In genomic region chr11:22353962-22354621, GRCm38 (mm10) we compare ENCODE assay signal across 27 mouse cellular contexts. TPM values are rescaled to one million over a fixed set of nuclear protein-coding genes. Genes with fewer than 3 reads are reported as not detected.
DNase-seq lines count a peak whose midpoint lies in the region; ATAC-seq and TF ChIP-seq lines count a peak whose summit lies in the region.
"Had no signal": no experiment of that assay in that cellular context is flagged by ENCODE, and none has a peak within 500 bp of the region (broad histone marks: within the 10 kb centered on the region; RNA-seq: fewer than 3 reads in every experiment).

No protein-coding gene starts in this region.

- peak; percentile 83 for ATAC-seq in forebrain, postnatal 0 days
- ATAC-seq in forebrain, embryonic 14.5 days, result no peak
- ATAC-seq: activated CD4-positive, CD25-positive, alpha-beta regulatory T cell, adult 4 months; CD4-positive, CD25-positive, alpha-beta regulatory T cell, adult 4 months; forebrain, embryonic 15.5 days; Patski had no signal

- no peaks in the 10 kb centered on the region for H3K27me3 ChIP-seq in forebrain, postnatal 0 days (ENCODE audit: insufficient read depth, low read length)
- no peaks in the 10 kb centered on the region for H3K27me3 ChIP-seq in forebrain, embryonic 14.5 days (replicated peaks; ENCODE audit: control insufficient read depth, insufficient read depth, low read length)
- H3K27me3 ChIP-seq: CH12.LX; embryonic facial prominence, embryonic 13.5 days; embryonic facial prominence, embryonic 15.5 days; forebrain, embryonic 12.5 days; forebrain, embryonic 15.5 days; Patski had no signal

- no peak overlapping the region for H3K4me2 ChIP-seq in forebrain, postnatal 0 days (ENCODE audit: low read depth)
- no peak overlapping the region for H3K4me2 ChIP-seq in forebrain, embryonic 14.5 days (ENCODE audit: low read length)
- H3K4me2 ChIP-seq: embryonic facial prominence, embryonic 13.5 days; embryonic facial prominence, embryonic 15.5 days; forebrain, embryonic 12.5 days; forebrain, embryonic 15.5 days had no signal

- no peak overlapping the region for H3K4me3 ChIP-seq in forebrain, postnatal 0 days (ENCODE audit: low read depth, low read length)
- H3K4me3 ChIP-seq in forebrain, embryonic 14.5 days (ENCODE audit: low read depth, low read length), result no peak overlapping the region
- H3K4me3 ChIP-seq in left cerebral cortex, adult 2 months, result no peak overlapping the region
- H3K4me3 ChIP-seq: embryonic facial prominence, embryonic 13.5 days; embryonic facial prominence, embryonic 15.5 days; erythroblast, embryonic 14.5 days; forebrain, embryonic 10.5 days; forebrain, embryonic 12.5 days; forebrain, embryonic 15.5 days had no signal

- H3K27ac ChIP-seq in forebrain, postnatal 0 days (ENCODE audit: low read depth, low read length), result no peak overlapping the region
- no peak overlapping the region for H3K27ac ChIP-seq in forebrain, embryonic 14.5 days (ENCODE audit: low read depth, low read length)
- peak overlapping the region; percentile 61 for H3K27ac ChIP-seq in left cerebral cortex, adult 2 months
- H3K27ac ChIP-seq: embryonic facial prominence, embryonic 13.5 days; embryonic facial prominence, embryonic 15.5 days; forebrain, embryonic 10.5 days; forebrain, embryonic 12.5 days; forebrain, embryonic 15.5 days had no signal

- no peaks in the 10 kb centered on the region for H3K36me3 ChIP-seq in forebrain, postnatal 0 days (ENCODE audit: insufficient read depth)
- no peaks in the 10 kb centered on the region for H3K36me3 ChIP-seq in forebrain, embryonic 14.5 days (ENCODE audit: control insufficient read depth, insufficient read depth, low read length)
- H3K36me3 ChIP-seq: embryonic facial prominence, embryonic 13.5 days; embryonic facial prominence, embryonic 15.5 days; forebrain, embryonic 10.5 days; forebrain, embryonic 12.5 days; forebrain, embryonic 15.5 days; G1E had no signal

- TF ChIP-seq CTCF in forebrain, postnatal 0 days (IDR thresholded peaks at IDR 0.05; ENCODE audit: low read depth), result no peak
- TF ChIP-seq CTCF in left cerebral cortex, adult 2 months (IDR thresholded peaks at IDR 0.05), result no peak

- H3K9ac ChIP-seq in forebrain, postnatal 0 days, result no peak overlapping the region
- H3K9ac ChIP-seq in forebrain, embryonic 14.5 days (ENCODE audit: low read length), result no peak overlapping the region
- H3K9ac ChIP-seq: embryonic facial prominence, embryonic 13.5 days; embryonic facial prominence, embryonic 15.5 days; forebrain, embryonic 12.5 days; forebrain, embryonic 15.5 days had no signal

- intact Hi-C loops in left cerebral cortex, adult 2 months (cut with DNase I), result loop anchor here (5.0 kb wide), 1 partner anchor 67 kb away; no protein-coding TSS in a partner anchor

- DNase-seq in forebrain, postnatal 0 days, result peak; percentile 41
- no peak for DNase-seq in forebrain, embryonic 14.5 days (ENCODE audit: low spot score)
- no peak for DNase-seq in left cerebral cortex, adult 2 months (ENCODE audit: extremely low spot score in 1 of 2, low spot score in 2 of 2)
- no peak for DNase-seq in left cerebral cortex, adult 18-20 months (ENCODE audit: low spot score in 2 of 2)
- peak; percentile 50 for DNase-seq in brain, adult 2 months (ENCODE audit: low read depth, low spot score)
- DNase-seq: adrenal gland, adult 8-10 months; adrenal gland, postnatal 14 days; adrenal gland, postnatal 36 days; B cell, adult 2 months; cerebellum, adult 11 months; cerebellum, adult 18-20 months; cerebellum, adult 8-10 months; cerebellum, adult 9-11 months; cerebellum, postnatal 14 days; cerebellum, postnatal 36 days; embryo, embryonic 11 days had no signal

- H3K4me1 ChIP-seq in forebrain, postnatal 0 days (ENCODE audit: insufficient read depth), result 0 out of 2 replicates have a peak, but pooled peaks cover 3% of the 10 kb centered on the region
- H3K4me1 ChIP-seq in forebrain, embryonic 14.5 days (ENCODE audit: control insufficient read depth, insufficient read depth, low read length), result peaks cover 4% of the 10 kb centered on the region; the same call in 1 of the 2 replicates
- H3K4me1 ChIP-seq: embryonic facial prominence, embryonic 13.5 days; embryonic facial prominence, embryonic 15.5 days had no signal

- no peaks in the 10 kb centered on the region for H3K9me3 ChIP-seq in forebrain, postnatal 0 days (ENCODE audit: low read length)
- H3K9me3 ChIP-seq in forebrain, embryonic 14.5 days (replicated peaks; ENCODE audit: control insufficient read depth, low read length), result no peaks in the 10 kb centered on the region
- H3K9me3 ChIP-seq: embryonic facial prominence, embryonic 15.5 days; forebrain, embryonic 15.5 days; G1E had no signal

- WGBS in forebrain, postnatal 0 days, result 73% methylated on average over 6 of the region's 6 CpGs
- WGBS in forebrain, embryonic 14.5 days, result 91% methylated on average over 6 of the region's 6 CpGs

RNA-seq across cellular contexts. Expression of gene Ehbp1, which starts 12.0 kb away (rescaled TPM):
- 42.7 and 45.6 TPM in 2 replicates for total RNA-seq in forebrain, postnatal 0 days (2014; rRNA removed)
- polyA plus RNA-seq in forebrain, postnatal 0 days (2015; fragmentation: Nextera tagmentation; extraction: Ambion mirVana), result 8.1 and 12.0 TPM in 2 replicates
- polyA plus RNA-seq in forebrain, embryonic 14.5 days (2014; fragmentation: Nextera tagmentation; extraction: Ambion mirVana), result 17.1 and 20.4 TPM in 2 replicates
- 10 to 100 TPM; 55.0 to 57.8 TPM for total RNA-seq in left cerebral cortex, adult 2 months (2021)
- total RNA-seq in left cerebral cortex, adult 18-20 months (2021), result 10 to 100 TPM; 50.0 to 55.6 TPM

Comparison
In these comparisons a context has a peak if more than half of its experiments do, and no peak if none do; other contexts are left out.
1. DNase-seq: peak in forebrain, postnatal 0 days (single experiment) and brain, adult 2 months (single experiment); none in forebrain, embryonic 14.5 days (single experiment), left cerebral cortex, adult 2 months (0 of 2) and left cerebral cortex, adult 18-20 months (0 of 2).